In genomic region chr6:50263670-50264069, GRCm38 (mm10) we compare ENCODE assay signal across 9 mouse cellular contexts. TPM values are rescaled to one million over a fixed set of nuclear protein-coding genes. Genes with fewer than 3 reads are reported as not detected.
DNase-seq lines count a peak whose midpoint lies in the region; TF ChIP-seq lines count a peak whose summit lies in the region.
"Had no signal": no experiment of that assay in that cellular context is flagged by ENCODE, and none has a peak within 500 bp of the region (broad histone marks: within the 10 kb centered on the region; RNA-seq: fewer than 3 reads in every experiment).

Gsdme (minus strand) TSS chr6:50263862.

- no peak within 1 kb of the TSS for H3K4me3 ChIP-seq in forebrain, embryonic 10.5 days
- no peak within 1 kb of the TSS for H3K4me3 ChIP-seq in myocyte

- H3K27me3 ChIP-seq in forebrain, embryonic 10.5 days (ENCODE audit: poor library complexity, severe bottlenecking), result no peaks in the 10 kb centered on the region
- no peaks in the 10 kb centered on the region for H3K27me3 ChIP-seq in myocyte (ENCODE audit: control insufficient read depth, insufficient read depth, insufficient read length)

- no peaks in the 10 kb centered on the region for H3K9me3 ChIP-seq in forebrain, embryonic 10.5 days
- H3K9me3 ChIP-seq: megakaryocyte, embryonic 14.5 days had no signal

- no peak for TF ChIP-seq POLR2A in myocyte (IDR thresholded peaks at IDR 0.05; ENCODE audit: insufficient read length, low read depth)

- H3K36me3 ChIP-seq in forebrain, embryonic 10.5 days (replicated peaks), result no peaks in the 10 kb centered on the region
- no peaks in the 10 kb centered on the region for H3K36me3 ChIP-seq in myocyte (ENCODE audit: control insufficient read depth, insufficient read depth)

- H3K79me2 ChIP-seq in myocyte (ENCODE audit: control insufficient read depth, insufficient read depth), result no peaks in the 10 kb centered on the region

- H3K4me1 ChIP-seq in forebrain, embryonic 10.5 days, result peaks cover 21% of the 10 kb centered on the region

- H3K27ac ChIP-seq in forebrain, embryonic 10.5 days, result no peak within 1 kb of the TSS

- 88% methylated on average over 6 of the region's 6 CpGs for WGBS in forebrain, embryonic 10.5 days

- intact Hi-C loops in gastrocnemius, postnatal 14 days (cut with DNase I; ENCODE audit: low total_unique reads), result no loop called here

- H3ac ChIP-seq in myocyte (ENCODE audit: control insufficient read depth, insufficient read length), result no peak within 1 kb of the TSS

- H3K4me2 ChIP-seq in myocyte (ENCODE audit: low read depth), result peak within 1 kb of the TSS; percentile 85

- DNase-seq in layer of hippocampus, postnatal 36 days, result no peak
- DNase-seq in layer of hippocampus, postnatal 25 days (ENCODE audit: extremely low spot score in 1 of 2, low spot score in 1 of 2), result no peak
- no peak for DNase-seq in forebrain, embryonic 10.5 days (ENCODE audit: extremely low spot score, low spot score)
- DNase-seq in kidney, postnatal 36 days, result peak; percentile 2 to 17
- DNase-seq in gastrocnemius, postnatal 14 days, result no peak
- no peak for DNase-seq in embryo, embryonic 11 days
- no peak for DNase-seq in thymus, postnatal 4 days

TF ChIP-seq in myocyte, 11 proteins besides CTCF, POLR2A, EP300 and RAD21:
- TF ChIP-seq MYOD1 (IDR thresholded peaks at IDR 0.05; ENCODE audit: control insufficient read depth in 1 of 3, insufficient read length in 2 of 3, low read depth in 2 of 3) (peak in 2 of 3 experiments; percentile 63 to 64), CEBPB (IDR thresholded peaks at IDR 0.05; ENCODE audit: insufficient read depth, poor library complexity, severe bottlenecking) (no peak), USF1 (IDR thresholded peaks at IDR 0.05; ENCODE audit: low read depth) (no peak)

RNA-seq across cellular contexts. Expression of gene Gsdme, which starts in this region (rescaled TPM):
- 10 to 100 TPM; 10.0 to 10.3 TPM for total RNA-seq in layer of hippocampus, postnatal 36 days (2021)
- total RNA-seq in layer of hippocampus, postnatal 25 days (2021), result 10 to 100 TPM in 1 of 2 experiments, 1 to 10 TPM in 1; 9.6 to 11.2 TPM
- 57.2 and 59.1 TPM in 2 replicates for polyA plus RNA-seq in forebrain, embryonic 10.5 days (2016; fragmentation: Nextera tagmentation; extraction: Ambion mirVana)
- 4.7 TPM for polyA plus RNA-seq in myocyte (2012; fragmentation: generic; extraction: Trizol)
- total RNA-seq in gastrocnemius, postnatal 14 days (2021), result 1 to 10 TPM in 1 of 2 experiments, under 1 TPM in 1; 0.66 to 1.7 TPM

Comparison
In these comparisons a context has a peak if more than half of its experiments do, and no peak if none do; other contexts are left out.
1. RNA of gene Gsdme (polyA plus RNA-seq): 57.2 to 59.1 TPM in forebrain, embryonic 10.5 days; 4.7 TPM in myocyte (single experiment); every median in the first group is over 10 times any median in the second.
2. DNase-seq: peak in kidney, postnatal 36 days (2 of 2); none in layer of hippocampus, postnatal 36 days (0 of 2), layer of hippocampus, postnatal 25 days (0 of 2), forebrain, embryonic 10.5 days (single experiment), gastrocnemius, postnatal 14 days (single experiment), embryo, embryonic 11 days (single experiment) and thymus, postnatal 4 days (single experiment).